Mouse (Mus musculus): ENCODE measurements around the gene Rnf208.
"Not testable (repeated sequence)": the region's sequence is repeated elsewhere in the genome, so short reads cannot be mapped to it uniquely, and the experiment has no call there.

Gene Rnf208

DNA sequence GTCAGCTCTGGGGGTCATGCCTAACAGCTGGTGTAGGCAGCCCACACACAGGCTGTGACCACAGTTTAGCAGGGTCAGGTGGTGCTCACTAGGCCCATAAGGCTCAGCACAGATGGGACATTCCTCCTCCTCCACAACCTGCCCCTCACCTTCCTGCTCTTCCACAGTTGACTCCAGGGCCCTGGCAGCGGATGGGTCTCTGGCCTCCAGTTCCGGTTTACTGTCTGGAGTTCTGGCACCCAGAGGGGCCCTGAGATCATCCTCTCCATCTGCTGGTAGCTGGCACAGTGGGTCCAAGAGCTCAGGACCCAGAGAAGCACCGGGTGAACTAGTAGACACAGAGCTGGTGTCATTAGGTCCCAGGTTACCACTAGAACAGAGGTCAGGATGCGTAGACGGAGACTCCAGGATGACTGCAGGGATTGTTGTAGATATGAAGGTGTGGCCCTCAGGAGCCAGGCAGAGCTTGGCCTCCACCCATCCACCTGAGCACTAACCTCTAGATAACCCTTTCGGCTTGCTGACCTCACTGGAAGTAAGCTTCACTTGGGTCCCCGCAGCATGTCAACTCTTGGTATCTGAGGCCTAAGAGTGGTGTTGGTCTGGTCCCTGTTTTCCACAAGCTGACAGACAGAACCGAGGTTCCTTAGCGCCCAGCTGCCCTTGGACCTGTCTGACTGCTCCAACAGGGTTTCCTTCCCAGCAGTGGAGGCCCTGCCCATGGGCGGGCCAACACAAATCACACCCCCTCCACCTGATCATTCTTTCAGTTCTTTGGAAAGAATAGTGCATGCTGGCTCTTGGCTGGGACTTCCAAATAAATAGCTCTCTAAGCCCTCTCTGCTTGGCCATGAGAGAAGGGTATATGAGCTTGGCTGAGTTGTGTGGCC, 4.4 kb downstream of the Rnf208 start, which contains the start of gene AL732309.1:
Gene AL732309.1, minus strand, starts transcription at position 681 of the 890 bp plus-strand sequence.
- no peak for DNase-seq (ENCODE audit: low read depth, low spot score)

DNA sequence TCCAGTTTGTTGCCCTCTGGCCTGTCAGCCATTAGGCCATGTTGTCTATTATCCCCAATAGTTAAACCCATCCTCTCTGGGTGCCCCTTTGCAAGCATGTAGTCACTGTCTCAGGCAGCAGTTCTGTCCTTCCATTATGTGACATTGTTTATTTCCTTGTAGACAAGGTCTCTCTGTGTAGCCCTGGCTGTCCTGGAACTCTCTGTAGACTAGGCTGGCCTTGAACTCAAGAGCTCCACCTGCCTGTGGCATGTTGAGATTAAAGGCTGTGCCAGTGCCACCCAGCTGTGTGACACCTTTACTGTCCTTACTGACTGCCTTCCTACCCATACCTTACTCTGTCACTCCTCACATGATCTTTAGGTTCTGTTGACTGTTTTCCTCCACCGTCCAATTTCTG, 10.3 kb downstream of the Rnf208 start:
- no peak for DNase-seq (ENCODE audit: low read depth, low spot score)

DNA sequence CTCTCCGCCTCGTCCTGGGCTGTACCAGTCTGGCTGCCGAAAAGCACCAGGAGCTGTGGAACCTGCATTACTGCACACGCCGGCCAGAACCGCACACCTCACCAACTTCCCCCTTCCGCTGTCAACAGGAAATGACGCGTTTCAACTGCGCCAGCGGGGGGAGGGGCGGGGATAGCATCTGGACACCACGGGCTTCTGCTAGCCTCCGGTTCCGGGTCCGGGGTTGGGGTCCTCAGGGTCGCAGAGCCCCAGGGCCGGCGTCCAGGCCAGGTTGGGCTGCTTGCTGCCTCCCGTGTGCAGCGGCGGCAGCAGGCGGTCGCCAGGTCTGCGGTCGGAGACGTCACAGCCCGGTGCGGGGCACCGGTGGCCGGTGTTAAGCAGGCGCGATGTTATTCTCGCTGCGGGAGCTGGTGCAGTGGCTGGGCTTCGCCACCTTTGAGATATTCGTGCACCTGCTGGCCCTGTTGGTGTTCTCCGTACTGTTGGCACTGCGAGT, 13.3 kb downstream of the Rnf208 start, which contains the start of gene Tmem203:
Gene Tmem203, plus strand, starts transcription at position 156 of the 496 bp plus-strand sequence.
- peak; percentile 92 for DNase-seq (ENCODE audit: low read depth, low spot score)

DNA sequence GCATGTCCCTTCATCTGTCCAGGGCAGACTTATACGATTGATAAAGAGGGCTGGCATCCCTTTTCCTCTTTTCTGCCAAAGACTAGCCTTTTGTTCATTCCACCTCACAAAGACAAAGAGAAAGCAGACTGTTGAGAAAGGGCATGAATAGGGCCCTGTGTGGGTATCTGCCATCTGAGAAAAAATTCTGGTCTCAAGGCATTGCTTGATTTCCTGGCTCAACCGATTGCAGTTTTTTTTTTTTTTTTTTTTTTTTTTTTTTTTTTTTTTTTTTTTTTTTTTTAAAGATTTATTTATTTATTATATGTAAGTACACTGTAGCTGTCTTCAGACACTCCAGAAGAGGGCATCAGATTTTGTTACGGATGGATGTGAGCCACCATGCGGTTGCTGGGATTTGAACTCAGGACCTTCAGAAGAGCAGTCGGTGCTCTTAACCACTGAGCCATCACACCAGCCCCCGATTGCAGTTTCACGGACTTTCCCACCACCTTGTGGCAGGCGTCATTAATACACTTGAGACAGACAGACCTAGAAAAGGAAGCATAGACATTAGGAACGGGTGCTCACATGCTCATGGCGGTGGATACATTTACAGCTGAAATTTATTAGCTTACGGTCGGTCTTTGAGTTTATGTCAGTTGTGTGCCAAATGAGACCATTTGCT, 14.5 kb downstream of the Rnf208 start:
- DNase-seq (ENCODE audit: low read depth, low spot score) = peak; percentile 39

DNA sequence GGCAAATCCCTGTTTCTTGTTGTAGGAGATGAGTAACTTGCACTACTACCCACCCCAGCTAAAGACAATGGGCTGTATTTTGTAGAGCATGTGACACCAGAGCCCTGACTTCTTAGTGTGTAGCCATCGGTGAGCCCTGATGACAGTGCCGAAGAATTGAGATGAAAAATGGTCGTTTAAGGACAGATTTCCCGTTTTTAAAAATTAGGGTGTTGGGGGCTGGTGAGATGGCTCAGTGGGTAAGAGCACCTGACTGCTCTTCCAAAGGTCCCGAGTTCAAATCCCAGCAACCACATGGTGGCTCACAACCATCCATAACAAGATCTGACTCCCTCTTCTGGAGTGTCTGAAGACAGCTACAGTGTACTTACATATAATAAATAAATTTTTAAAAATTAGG, 15.2 kb downstream of the Rnf208 start:
- not testable (repeated sequence) for DNase-seq (ENCODE audit: low read depth, low spot score)

DNA sequence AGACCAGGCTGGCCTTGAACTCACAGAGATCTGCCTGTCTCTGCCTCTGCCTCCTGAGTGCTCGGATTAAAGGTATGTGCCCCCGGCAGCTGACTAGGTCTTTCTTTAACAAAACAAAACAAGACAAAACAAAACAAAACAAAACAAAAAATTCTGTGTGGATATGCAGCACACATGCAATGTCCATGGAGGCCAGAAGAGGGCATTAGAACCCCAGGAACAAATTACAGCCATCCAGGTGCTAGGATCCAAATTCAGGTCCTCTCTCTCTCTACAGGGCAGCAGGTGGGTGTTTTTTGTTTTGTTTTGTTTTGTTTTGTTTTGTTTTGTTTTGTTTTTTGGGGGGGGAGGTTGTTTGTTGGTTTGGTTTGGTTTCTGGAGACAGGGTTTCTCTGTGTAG, 16.8 kb downstream of the Rnf208 start:
- DNase-seq (ENCODE audit: low read depth, low spot score) = no peak

DNA sequence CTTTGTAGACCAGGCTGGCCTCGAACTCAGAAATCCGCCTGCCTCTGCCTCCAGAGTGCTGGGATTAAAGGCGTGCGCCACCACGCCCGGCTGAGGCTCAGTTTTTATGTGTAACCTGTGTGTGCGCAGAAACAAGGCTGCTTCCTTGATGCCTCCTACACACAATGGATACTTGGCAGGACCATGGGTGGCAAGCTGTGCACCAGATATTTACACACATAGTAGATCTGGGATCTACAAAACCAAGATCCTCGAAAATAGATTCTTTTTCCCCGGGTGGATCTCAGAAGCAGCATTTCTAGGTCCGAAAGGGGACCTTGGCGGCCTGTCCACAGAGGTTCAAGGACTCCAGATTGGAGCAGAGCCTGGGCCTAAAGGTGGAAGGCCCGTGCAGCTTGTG, 19.8 kb downstream of the Rnf208 start:
- no peak for DNase-seq (ENCODE audit: low read depth, low spot score)

DNA sequence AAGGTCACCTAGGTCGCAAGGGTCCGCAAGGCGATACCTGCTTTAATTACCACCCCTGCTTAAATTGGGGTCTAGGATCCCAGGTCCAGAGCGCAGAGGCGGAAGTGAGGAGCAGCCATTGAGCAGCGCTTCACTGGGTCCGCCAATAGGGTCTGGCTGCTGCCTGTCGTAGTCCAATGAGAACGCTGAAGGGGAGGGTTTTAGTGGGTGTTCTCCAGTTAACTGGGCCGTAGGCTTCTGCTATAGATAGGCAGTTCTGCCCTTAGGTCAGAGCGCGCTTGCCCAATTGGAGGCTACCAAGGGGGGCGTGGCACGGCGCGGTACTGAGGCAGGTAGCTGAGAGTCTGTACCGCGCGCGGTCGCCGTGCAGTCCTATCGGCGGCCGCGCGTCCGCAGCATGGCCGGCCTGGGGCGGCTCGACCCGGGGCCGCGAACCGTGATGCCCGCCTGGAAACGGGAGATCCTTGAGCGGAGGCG, 20.3 kb downstream of the Rnf208 start, which contains the start of gene Tprn:
Gene Tprn, plus strand, starts transcription at position 328 of the 477 bp plus-strand sequence.
- peak; percentile 96 for DNase-seq (ENCODE audit: low read depth, low spot score)

DNA sequence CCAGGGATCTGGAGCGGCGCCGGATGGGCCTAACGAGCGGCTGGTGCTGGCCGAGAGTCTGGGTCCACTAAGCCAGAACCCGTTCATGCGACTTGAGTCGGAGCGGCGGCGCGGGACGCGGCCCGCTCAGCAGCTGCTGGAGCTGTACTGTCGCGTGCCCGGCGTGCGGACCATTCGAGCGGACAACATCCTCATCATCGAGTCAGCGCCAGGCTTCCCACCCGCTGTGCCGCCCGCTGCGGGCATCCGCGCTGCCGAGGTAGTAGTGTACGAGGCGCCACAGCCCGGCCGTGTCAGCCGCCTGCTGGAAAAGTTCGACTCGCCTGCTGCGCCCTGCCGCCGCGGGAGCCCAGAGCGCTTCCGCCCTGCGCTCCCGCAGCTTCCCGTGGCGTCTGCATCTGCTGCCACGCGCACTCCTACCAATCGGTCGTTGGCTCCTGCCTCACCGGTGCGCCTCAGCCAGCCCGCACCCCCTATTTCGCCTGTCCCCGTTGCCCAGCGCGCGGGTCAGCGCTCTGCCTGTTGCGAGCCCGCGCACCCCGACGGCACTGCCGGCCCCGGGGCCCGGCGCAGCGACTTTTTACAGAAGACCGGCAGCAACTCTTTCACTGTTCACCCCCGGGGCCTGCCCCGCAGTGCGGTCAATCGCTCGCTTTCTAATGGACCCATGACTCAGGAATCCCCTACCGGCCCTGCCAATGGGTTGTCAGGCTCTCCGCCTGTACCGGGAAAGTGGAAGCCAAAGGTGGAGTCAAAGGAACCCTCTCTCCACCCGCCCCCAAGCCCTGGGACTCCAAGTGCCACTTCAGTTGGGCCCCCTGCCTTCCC, 21.0 kb downstream of the Rnf208 start:
- DNase-seq (ENCODE audit: low read depth, low spot score) = peak; percentile 24

DNA sequence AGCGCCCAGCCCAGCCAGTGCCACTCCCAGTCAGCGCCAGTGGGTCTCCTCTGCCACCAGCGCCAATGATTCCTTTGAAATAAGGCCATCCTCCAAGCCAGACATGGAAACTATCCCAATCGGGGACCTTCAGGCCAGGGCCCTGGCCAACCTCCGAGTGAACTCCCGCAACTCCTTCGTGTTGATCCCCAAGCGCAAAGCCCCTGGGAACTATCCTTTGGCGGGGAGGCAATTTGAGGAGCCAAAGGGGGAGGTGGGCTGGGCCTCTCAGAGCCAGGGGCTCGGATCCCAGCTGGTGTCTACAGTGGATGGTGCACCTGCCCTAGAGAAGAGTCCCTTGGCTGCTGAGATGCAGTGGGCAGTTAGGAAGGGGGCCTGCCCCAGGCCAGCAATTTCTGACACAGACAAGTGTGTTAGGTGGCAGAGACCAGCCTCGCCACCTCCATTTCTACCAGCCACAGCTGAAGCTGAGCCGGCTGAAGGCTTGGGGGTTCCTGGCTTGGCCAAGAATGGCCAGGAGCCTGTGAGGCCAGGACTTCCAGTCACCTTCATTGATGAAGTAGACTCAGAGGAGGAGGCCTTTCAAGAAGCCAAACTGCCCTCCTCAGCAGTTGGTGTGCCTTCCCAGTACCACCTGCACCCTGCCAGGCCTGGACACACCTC, 21.7 kb downstream of the Rnf208 start:
- no peak for DNase-seq (ENCODE audit: low read depth, low spot score)

DNA sequence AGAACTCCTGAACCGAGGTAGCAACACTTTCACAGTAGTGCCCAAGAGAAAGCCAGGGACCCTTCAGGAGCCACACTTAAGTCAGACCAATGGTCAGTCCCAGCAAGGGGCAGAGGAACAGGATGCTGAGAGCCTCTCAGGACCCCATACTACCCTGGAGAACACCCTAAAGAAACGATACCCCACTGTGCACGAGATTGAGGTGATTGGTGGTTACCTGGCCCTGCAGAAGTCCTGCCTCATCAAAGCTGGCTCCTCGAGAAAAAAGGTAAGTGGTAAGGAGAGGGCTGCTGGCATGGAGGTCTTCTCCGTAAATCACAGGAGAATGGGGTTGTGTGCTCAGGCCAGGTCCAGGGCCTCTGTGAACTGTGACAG, 22.2 kb downstream of the Rnf208 start:
- no peak for DNase-seq (ENCODE audit: low read depth, low spot score)

DNA sequence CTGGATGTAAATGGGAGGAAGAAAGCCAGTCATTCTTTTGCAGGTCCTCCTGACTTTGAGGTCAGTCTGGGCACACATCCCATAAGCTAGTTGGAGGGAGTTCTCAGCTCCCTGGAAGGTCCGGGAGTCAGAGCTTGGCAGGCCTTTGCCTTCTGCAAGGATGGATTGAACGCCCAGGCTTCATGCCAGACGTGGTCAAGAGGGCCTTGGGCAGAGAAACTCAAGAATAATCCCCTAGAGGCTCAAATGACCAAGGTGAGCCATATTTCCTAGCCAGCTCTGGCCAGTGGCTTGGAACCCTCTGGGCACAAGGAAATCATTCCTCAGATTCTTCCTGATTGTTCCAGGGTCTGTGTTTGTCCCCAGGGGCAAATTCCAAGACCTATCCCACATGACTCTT, 22.8 kb downstream of the Rnf208 start:
- no peak for DNase-seq (ENCODE audit: low read depth, low spot score)

DNA sequence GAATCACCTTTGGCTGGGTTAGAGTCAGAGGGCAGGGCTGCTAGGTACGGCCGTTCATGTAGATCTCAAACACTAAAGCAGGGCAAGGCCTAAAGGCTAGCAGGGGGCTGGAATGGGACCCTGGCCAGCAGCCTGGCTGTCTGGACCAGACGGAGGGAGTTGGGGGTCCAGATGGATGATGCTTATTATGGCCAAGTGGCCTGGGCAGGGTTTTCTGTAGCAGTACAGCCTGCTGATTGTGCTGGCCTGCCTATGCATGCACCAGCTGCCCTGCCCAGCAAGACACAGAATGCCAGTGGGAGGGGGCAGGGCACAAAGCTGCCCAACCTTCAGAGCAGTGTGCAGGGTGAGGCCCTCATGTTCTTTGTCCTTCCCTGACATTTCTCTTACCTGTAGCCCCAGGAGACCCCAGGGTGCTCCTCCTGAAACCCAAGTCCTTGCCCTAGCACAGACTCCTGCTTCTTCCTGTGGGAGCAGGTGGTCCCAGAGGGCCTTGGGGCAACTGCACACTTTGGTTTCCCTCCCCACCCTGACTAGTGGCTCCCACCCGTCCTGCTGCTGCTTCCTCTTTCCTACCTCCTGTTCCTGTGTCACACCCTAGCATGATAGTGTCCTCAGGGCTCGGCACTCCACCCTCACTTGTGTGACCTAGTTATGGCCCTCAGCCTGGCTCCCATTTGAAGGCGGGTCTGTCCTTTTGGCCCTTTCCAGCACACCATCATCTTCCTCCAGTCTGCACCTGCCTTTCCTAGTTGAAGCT, 24.0 kb downstream of the Rnf208 start:
- no peak for DNase-seq (ENCODE audit: low read depth, low spot score)

DNA sequence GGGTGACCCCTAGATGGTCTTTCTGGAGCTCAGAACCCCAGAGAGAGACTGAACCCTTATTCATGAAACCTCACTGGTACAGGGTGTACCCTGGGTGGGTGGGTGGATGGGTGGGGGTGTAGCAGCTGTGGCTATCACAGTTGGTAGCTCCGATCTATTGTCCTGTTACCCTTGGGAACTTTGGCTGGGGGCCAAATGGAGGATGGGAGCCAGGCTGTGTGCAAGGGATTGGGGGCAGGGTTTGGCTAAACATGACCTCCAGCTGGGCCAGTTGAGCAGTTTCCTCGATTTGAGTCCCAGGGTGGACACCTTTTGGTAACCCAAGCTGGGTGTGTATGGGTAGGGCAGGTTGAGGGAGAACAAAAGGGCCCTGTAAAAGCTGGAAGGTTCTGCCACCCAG, 24.7 kb downstream of the Rnf208 start:
- DNase-seq (ENCODE audit: low read depth, low spot score) = no peak

DNA sequence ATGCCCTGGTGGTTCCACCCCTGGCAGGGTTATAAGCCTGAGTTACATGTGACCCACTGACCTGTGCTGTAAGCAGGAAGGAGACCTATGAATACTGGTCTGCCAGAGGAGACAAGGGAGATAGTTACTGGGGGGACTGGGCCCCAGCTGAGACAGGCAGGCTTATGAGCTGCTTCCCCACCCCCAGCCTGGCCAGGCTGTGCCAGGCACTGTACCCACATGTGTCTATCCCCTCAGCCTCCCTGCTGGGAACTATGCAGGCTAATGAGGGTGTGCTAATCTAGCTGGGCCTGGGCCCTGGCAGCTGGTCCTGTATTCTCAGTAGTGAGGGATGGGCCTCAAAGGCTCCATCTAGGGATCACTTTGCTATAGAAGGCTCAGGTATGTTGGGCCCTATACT, 25.2 kb downstream of the Rnf208 start:
- DNase-seq (ENCODE audit: low read depth, low spot score) = no peak

DNA sequence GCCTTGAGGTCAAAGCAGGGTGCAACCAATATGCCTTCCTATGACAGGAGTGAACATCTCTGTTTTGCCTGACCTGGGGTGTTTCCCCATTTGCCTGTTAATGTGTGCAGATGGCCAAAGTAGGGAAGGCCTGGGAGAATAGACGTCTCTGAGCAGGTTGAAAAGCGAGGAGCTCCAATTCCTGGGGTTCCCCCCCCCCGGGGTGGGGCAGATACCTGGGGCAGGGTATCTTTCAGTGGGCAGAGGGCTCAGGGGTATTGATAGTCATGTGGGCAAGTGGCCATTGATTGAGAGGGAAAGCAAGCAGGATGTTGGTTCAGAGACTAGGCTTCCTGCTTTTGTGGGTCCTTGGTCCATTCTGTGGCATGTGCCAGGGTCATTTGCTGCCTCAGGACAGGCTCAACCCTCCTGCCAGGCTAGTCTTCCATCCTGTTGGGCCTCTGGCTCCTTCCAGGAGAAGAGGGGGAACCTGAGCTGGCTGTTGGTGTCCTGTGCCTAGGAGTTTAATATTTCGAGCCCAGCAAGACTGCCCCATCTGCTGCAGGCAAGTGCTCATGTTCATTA, 25.8 kb downstream of the Rnf208 start:
- DNase-seq (ENCODE audit: low read depth, low spot score) = no peak

DNA sequence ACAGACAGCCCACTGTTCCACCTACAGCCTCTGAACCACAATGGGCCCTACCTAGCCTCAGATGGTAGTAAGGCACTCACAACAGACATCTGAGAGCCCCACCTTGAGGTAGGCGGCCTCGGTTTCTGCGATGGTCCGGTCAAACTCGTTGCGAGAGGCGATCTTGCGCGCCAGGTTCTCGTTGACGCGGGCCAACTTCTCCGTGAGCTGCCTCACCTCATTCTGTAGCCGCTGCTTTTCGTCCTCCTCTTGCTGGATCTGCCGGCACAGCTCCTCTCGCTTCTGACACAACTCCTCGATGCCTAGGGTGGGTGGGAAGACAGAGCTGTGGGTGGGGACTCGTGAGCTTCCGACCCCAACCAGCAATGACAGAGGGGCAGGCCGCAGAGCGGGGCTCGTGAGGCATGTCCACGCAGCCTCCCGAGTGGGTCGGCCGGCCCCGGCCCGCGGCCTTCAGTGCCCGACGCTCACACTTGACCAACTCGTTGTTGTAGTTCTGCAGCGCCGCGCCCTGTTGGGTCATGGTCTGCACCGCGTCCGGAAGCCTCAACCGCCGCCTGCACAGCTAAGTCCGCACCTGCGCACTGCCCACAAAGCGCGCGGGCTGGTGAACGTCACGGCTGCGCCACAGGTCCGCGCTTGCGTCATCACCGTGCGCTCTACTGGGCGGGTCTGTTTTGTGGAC, 29.9 kb downstream of the Rnf208 start, which contains the start of the genes Ssna1 and Anapc2:
Gene Ssna1, minus strand, starts transcription at position 612 of the 685 bp plus-strand sequence.
Gene Anapc2, plus strand, starts transcription at position 652 of the 685 bp plus-strand sequence.
- DNase-seq (ENCODE audit: low read depth, low spot score) = peak; percentile 97

DNA sequence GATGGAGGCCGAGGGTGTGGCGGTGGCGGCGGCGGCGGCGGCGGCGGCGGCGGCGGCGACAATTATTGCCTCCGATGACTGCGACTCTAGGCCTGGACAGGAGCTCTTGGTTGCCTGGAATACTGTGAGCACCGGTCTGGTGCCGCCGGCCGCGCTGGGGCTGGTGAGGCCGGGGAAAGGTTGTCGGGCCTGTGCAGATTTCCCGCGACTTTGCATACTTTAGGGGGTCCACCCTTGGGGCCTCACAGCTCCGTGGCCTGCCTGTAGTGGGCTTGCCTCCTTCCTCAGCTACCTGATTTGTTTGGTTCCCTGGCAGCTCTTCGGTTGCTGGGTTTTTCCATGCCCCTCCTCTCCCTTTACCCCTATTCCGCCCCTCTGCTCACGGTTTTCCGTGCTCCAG, 30.5 kb downstream of the Rnf208 start:
- no peak for DNase-seq (ENCODE audit: low read depth, low spot score)

DNA sequence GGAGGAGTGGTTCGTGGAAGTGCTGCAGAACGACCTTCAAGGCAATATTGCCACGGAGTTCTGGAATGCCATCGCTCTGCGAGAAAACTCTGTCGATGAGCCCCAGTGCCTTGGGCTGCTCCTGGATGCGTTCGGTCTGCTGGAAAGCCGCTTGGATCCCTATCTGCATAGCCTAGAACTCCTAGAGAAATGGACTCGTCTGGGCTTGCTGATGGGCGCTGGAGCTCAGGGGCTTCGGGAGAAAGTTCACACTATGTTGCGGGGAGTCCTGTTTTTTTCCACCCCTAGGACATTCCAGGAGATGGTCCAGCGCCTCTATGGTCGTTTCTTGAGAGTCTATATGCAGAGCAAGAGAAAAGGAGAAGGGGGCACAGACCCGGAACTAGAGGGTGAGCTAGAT, 31.0 kb downstream of the Rnf208 start:
- no peak for DNase-seq (ENCODE audit: low read depth, low spot score)

Measured in forelimb bud, embryonic 11.5 days (tissue).